Mouse (Mus musculus) liver, embryonic 14.5 days (tissue): ENCODE data around the gene Nepn. TPM values are rescaled to one million over a fixed set of nuclear protein-coding genes. Genes with fewer than 3 reads are reported as not detected.

Experiments used
- ATAC-seq: fragments of 200-750 bp; cut with Nextera tagmentation; 2 replicates; pipeline ENCODE4 v1.8.0; 2017; ENCODE audit warnings: moderate number of reproducible peaks, mild to moderate bottlenecking, moderate library complexity; ENCODE audit not compliant: insufficient read depth
- DNase-seq, 3 experiments: peaks; one replicate each; pipeline ENCODE4 v3.0.0-alpha.2; 2012 to 2013; ENCODE audit warnings: low read depth in 3 of 3, low spot score in 3 of 3
- H3K27ac ChIP-seq: fragments of 300-500 bp; sonication (generic); 2 replicates; pipeline ENCODE4 v1.5.1; 2014; ENCODE audit warnings: moderate library complexity, mild to moderate bottlenecking, control low read depth, inconsistent platforms
- H3K27me3 ChIP-seq: fragments of 300-500 bp; sonication (generic); 2 replicates; pipeline ENCODE4 v1.6.1; 2014; ENCODE audit warnings: mild to moderate bottlenecking, low read length, moderate library complexity; ENCODE audit not compliant: control insufficient read depth, insufficient read depth
- H3K36me3 ChIP-seq: fragments of 300-500 bp; sonication (generic); replicated peaks from 2 replicates; pipeline ENCODE4 v1.6.1; 2014; ENCODE audit warnings: low read depth; ENCODE audit not compliant: control insufficient read depth, insufficient read depth
- H3K4me1 ChIP-seq, 2 experiments: fragments of 200-500 bp in 1 of 2; fragments of 300-500 bp in 1 of 2; sonication (generic) in 1 of 2; replicated peaks; 2 replicates each; pipeline ENCODE4 v1.6.1; 2012 to 2014; ENCODE audit warnings: antibody characterized with exemption in 1 of 2, inconsistent platforms in 1 of 2, low read length in 1 of 2; ENCODE audit not compliant: control insufficient read depth in 2 of 2, insufficient read depth in 2 of 2
- H3K4me2 ChIP-seq: fragments of 300-500 bp; sonication (generic); 2 replicates; pipeline ENCODE4 v1.6.1; 2014; ENCODE audit warnings: low read depth, mild to moderate bottlenecking, control low read depth, moderate library complexity
- H3K4me3 ChIP-seq, 2 experiments: fragments of 200-500 bp in 1 of 2; fragments of 300-500 bp in 1 of 2; sonication (generic) in 1 of 2; 2 replicates each; pipeline ENCODE4 v1.5.1; 2012 to 2014; ENCODE audit warnings: low read depth in 2 of 2, low read length in 2 of 2, mild to moderate bottlenecking in 2 of 2, control low read depth in 1 of 2, inconsistent platforms in 1 of 2, moderate library complexity in 1 of 2; ENCODE audit not compliant: insufficient read depth in 1 of 2
- H3K9ac ChIP-seq: fragments of 300-500 bp; sonication (generic); replicated peaks from 2 replicates; pipeline ENCODE4 v1.6.1; 2014; ENCODE audit warnings: mild to moderate bottlenecking, control low read depth, moderate library complexity
- H3K9me3 ChIP-seq: fragments of 300-500 bp; sonication (generic); 2 replicates; pipeline ENCODE4 v1.6.1; 2016; ENCODE audit warnings: low read length, mixed read lengths; ENCODE audit not compliant: control insufficient read depth
- CTCF ChIP-seq: IDR thresholded peaks from 2 replicates; pipeline ENCODE4 v1.5.1; 2016; ENCODE audit warnings: antibody characterized with exemption, low read depth, control low read depth
- EP300 ChIP-seq: IDR thresholded peaks from 2 replicates; pipeline ENCODE4 v1.6.1; 2016; ENCODE audit warnings: antibody characterized with exemption, low read depth
- WGBS: fragments of 180-500 bp; shearing (Covaris S2); extraction: QIAGEN DNeasy Blood & Tissue Kit; methylation state at CpG from one replicate; pipeline ENCODE4 v1.1.7; 2014; ENCODE audit not compliant: insufficient replicate concordance; 5-methylcytosine and 5-hydroxymethylcytosine counted together
- polyA plus RNA-seq, 2 experiments: library from polyadenylated mRNA; depleted of rRNA in 1 of 2; stranded (reverse) in 1 of 2; unstranded in 1 of 2; fragments of >200 nt; fragmentation: Nextera tagmentation in 1 of 2; extraction: Ambion mirVana in 1 of 2; gene quantifications; 2 replicates each; pipeline versions ENCODE4 v1.2.1 to v1.2.3; 2012 to 2014

Gene Nepn
- polyA plus RNA-seq, 2 experiments = 0.01 to 0.10 TPM

GRCm38 (mm10) chr10:52377813-52378212 is 11.0 kb upstream of the Nepn start:
- DNase-seq (no peak), ATAC-seq (no peak)
- no peak overlapping the region for H3K9ac ChIP-seq
- H3K4me2 ChIP-seq = no peak overlapping the region
- WGBS = 83% methylated on average over 2 of the region's 2 CpGs
- H3K9me3 ChIP-seq = no peaks in the 10 kb centered on the region
- no peaks in the 10 kb centered on the region for H3K36me3 ChIP-seq
- H3K4me1 ChIP-seq = peaks cover 1 to 4% of the 10 kb centered on the region in 2 experiments
- H3K27me3 ChIP-seq = no peaks in the 10 kb centered on the region
- no peak for TF ChIP-seq EP300
- TF ChIP-seq CTCF = no peak
- no peak overlapping the region for H3K27ac ChIP-seq
- no peak overlapping the region for H3K4me3 ChIP-seq

- WGBS = under 1% methylated on average over 19 of the region's 19 CpGs
Observed at GRCm38 (mm10) chr10:52381321-52381801, 7.4 kb upstream of the Nepn start.

GRCm38 (mm10) chr10:52381845-52382591 is 6.8 kb upstream of the Nepn start, which contains the start of gene Gopc:
Gopc (minus strand) TSS chr10:52382124.
- Histone ChIP-seq H3K27me3 (no peaks in the 10 kb centered on the region), H3K4me2 (peak within 1 kb of the TSS; percentile 84), H3K9me3 (no peaks in the 10 kb centered on the region), H3K36me3 (no peaks in the 10 kb centered on the region), H3K4me3 (peak within 1 kb of the TSS; percentile 86 to 89), H3K27ac (peak within 1 kb of the TSS; percentile 49), H3K4me1 (peaks cover 4 to 8% of the 10 kb centered on the region in 2 experiments), H3K9ac (peak within 1 kb of the TSS; percentile 90)
- WGBS = under 1% methylated on average over 70 of the region's 71 CpGs
- no peak for TF ChIP-seq EP300
- TF ChIP-seq CTCF = no peak
- ATAC-seq (peak; percentile 96), DNase-seq (peak; percentile 95)

More at GRCm38 (mm10) chr10:52381321-52381801, 7.4 kb upstream of the Nepn start:
- peak overlapping the region; percentile 22 for H3K27ac ChIP-seq
- no peaks in the 10 kb centered on the region for H3K27me3 ChIP-seq
- no peak for TF ChIP-seq EP300
- TF ChIP-seq CTCF = no peak
- H3K4me2 ChIP-seq = peak overlapping the region; percentile 84
- no peaks in the 10 kb centered on the region for H3K36me3 ChIP-seq
- H3K4me3 ChIP-seq = peak overlapping the region; percentile 86 to 89
- DNase-seq = peak in 1 of 3 experiments; percentile 10
- peaks cover 4 to 8% of the 10 kb centered on the region in 2 experiments for H3K4me1 ChIP-seq
- H3K9me3 ChIP-seq = no peaks in the 10 kb centered on the region
- peak overlapping the region; percentile 90 for H3K9ac ChIP-seq
- peak; percentile 14 for ATAC-seq

GRCm38 (mm10) chr10:52383022-52383421 is 5.8 kb upstream of the Nepn start:
- H3K4me3 ChIP-seq = peak overlapping the region; percentile 29 to 86; a peak in 2 of 4 replicates
- DNase-seq (no peak), ATAC-seq (no peak)
- WGBS = 67% methylated on average over 6 of the region's 6 CpGs
- no peaks in the 10 kb centered on the region for H3K27me3 ChIP-seq
- no peak for TF ChIP-seq EP300
- TF ChIP-seq CTCF = no peak
- H3K4me1 ChIP-seq = peaks cover 4 to 8% of the 10 kb centered on the region in 2 experiments
- H3K4me2 ChIP-seq = peak overlapping the region; percentile 84
- H3K27ac ChIP-seq = no peak overlapping the region
- H3K9ac ChIP-seq = peak overlapping the region; percentile 60
- no peaks in the 10 kb centered on the region for H3K9me3 ChIP-seq
- H3K36me3 ChIP-seq = no peaks in the 10 kb centered on the region

GRCm38 (mm10) chr10:52383522-52383921 is 5.2 kb upstream of the Nepn start:
- DNase-seq (no peak), ATAC-seq (no peak)
- Histone ChIP-seq H3K4me1 (peaks cover 4 to 8% of the 10 kb centered on the region in 2 experiments), H3K9me3 (no peaks in the 10 kb centered on the region), H3K27me3 (no peaks in the 10 kb centered on the region), H3K36me3 (no peaks in the 10 kb centered on the region), H3K4me3 (no peak overlapping the region), H3K9ac (no peak overlapping the region), H3K27ac (no peak overlapping the region), H3K4me2 (no peak overlapping the region)
- WGBS = 83% methylated on average over 1 of the region's 1 CpGs
- TF ChIP-seq EP300 (no peak), CTCF (no peak)
